Mouse (Mus musculus): ENCODE results near the gene Cldn9. TPM values are rescaled to one million over a fixed set of nuclear protein-coding genes. Genes with fewer than 3 reads are reported as not detected.

Cldn9 gene
- total RNA-seq (2023) = not detected in 4 replicates

DNA sequence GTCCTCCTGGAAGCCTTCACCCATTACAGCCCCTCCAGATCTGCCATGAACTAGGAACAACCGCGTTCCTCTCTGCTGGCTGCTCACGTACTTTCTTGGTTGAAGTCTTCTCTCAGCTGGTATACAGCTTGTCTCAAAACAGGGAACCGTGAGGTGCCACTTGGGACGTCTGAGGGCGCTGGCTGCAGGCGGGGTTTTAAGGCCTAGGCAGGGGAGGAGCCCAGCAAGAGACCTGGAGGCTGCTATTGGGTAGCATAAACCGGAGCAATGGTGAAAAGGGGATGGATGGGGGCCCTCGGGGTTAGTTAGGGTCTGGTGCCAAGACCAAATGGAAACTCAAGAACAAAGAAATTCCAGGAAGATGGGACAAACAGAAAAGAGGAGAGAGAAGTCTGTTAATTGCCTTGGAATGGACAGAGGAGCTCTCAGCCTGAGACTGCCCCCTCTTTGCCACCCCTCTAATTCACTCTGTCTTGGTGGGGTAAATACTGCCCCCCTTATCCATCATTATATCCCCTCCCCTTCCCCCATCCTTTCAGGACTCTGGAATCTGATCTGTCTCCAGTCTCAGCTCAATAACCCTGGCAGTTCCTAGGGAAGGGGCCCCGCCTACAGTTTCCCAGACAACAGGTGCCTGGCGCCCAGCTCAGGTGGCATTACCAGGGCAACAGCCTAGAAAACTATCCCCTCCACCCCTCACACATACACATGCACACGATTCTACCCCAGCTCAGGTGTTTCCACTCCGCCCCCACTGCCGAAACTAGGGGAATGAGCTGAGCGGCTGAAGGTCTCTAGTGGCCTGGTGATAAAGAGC is at the start of gene Cldn9:
TSS of gene Cldn9 (minus strand) at position 171 of the 817 bp plus-strand sequence.

DNA sequence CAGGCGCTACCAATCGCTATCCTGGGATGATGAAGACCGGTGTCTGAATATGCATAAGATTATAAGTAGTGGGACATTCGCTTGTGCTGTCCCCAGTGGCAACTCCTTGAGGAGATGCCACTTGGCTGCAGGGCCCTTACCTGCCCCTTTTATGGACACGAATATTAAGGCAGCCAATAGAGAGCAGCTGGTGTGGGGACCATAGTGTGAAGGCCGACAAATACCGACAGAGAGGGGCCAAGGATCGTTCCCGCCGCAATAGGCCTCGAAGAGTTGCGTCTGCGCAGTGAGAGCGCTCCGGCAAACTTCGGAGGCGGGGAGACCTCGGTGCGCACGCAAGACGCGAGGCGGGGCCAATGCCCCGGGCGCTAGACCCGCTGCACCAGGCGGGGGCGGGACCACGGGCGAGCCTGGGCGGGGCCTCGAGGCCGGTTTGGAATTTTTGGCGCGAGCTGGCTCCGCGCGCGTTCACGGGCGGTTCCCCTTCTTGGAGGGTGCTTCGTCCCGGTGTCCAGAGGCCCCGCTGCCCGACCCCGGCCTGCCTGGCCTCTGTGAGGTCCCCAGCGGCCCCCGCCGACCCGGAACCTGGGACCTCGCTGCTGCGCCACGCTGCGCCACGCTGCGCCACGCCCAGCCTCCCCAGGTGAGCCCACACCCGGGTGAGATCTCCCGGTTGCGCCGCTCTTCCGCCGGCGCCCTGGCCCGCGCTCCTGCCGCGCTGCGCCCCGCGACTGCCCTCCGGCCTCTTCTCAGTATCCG is 42.4 kb upstream of the Cldn9 start, which contains the start of gene Pkmyt1:
TSS of gene Pkmyt1 (plus strand) at position 338 of the 759 bp plus-strand sequence.

DNA sequence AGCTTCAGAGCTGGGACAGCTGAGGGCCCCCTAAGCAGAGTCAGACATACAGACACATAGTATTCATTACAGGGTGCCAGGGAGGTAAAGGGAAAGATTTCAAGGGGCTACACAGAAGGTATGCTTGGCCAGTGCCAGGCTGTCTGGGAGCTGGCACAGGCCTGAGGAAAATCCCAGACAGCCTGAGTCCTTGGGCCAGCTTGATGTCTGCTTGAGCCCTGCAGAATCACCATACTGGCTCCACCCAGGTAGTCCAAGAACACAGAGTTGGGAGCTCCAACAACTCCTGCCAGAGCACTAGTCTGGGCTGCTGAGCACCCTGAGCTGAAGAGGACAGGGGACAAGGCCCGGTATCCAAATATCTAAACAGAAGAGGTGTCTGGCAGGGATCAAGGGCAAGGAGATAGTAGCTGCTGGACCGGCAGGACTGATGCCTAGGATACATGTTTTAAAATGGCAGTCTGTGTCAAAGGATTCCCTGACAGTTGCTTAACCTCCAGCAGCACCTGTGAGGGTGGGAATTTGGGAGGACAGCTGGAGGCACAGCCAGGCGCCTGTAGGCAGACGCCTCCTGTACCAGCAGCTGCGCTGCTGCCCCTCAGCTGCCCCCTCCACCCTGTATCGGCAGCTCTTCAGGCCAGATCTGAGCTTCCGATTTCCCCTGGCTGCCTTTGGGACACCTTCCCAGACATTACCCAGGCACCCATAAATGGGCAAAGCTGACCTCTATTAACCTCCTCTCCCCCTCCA is 38.7 kb upstream of the Cldn9 start, which contains the start of gene 1520401A03Rik:
TSS of gene 1520401A03Rik (minus strand) at position 408 of the 750 bp plus-strand sequence.

DNA sequence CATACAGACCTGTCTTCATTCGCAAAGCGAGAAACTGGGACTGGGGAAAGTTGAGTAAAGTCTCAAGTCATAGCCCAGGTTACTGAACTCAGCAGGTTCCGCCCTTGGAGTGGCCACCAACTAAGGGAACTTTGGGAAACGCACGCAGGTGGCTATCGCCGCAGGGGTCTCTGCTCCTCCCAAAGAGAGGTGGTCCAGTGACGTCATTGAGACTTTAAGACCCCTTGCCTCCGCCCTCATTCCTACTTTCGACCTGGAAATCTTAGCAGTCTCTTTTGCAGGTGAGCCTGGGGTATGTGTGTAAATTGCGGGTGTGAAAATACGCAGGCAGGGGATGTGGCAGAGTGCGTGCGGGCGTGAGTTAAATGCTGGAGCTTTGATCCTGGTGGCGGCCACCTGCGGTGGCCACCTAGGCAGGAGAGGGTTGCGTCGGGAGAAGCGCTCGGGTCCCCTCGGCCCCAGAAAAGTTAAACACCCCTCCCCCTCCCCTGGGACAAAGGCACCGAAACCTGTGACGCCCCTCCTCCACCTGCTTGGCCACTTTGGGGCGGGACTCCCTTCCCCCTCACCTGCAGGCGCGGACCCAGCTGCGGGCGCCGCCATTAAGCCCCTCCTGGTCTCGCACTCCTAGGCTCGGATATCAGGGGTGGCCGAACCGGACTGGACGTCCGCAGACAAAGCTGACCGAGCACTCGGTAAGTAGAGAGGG is 4.5 kb downstream of the Cldn9 start, which contains the start of gene Cldn6:
TSS of gene Cldn6 (plus strand) at position 123 of the 709 bp plus-strand sequence.

DNA sequence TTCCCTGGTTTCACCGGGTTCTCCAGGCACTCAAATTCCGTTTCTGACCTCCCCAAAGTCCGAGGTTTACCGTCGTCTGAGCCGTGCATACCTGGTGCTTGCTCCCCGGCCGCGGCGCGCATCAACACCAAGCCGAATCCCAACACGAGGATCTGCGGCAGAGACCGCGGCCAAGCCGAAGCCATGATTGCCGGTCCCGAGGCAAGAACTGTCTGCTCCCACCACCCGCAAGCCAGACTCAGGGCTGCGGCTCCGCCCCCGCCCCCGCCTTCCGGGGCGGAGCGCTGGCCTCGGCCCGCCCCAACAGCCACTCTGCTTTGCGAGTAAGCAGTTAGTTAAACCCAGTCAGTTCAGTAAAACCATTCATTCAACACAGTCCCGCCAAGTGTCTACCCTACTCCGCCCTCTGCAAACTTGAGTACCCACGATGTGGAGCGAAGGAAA is 6.6 kb downstream of the Cldn9 start, which contains the start of gene Tnfrsf12a:
TSS of gene Tnfrsf12a (minus strand) at position 233 of the 444 bp plus-strand sequence.

DNA sequence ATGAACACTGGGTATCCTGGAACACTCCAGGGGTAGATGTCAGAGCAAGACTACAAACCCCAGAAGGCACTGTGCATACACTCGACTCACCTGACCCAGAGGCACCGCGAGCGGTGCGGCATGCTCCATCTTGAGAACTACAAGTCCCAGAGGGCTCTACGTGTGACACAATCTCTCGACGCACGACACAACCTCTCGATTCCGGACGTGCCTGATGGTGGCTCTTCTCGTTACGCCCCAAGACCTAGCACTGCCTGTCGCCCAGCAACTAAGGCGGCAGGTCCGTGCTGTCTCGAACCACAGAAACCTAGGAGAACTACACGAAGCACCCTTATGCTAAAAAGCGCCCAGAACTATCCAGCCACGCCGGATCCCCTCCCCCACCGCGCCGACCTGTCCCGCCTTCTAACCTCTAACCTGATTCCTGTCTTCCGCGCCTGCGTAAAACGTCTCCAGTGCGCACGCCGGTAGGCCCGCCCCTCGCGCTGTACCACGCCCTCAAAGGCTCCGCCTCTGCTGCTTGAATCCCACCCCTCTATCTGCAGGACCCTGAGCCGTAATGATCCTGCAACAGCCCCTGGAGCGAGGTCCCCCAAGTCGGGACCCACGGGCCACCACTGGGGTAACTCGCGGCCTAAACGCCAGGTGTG is 10.3 kb downstream of the Cldn9 start, which contains the start of the genes Hcfc1r1 and Thoc6:
TSS of gene Hcfc1r1 (plus strand) at position 173 of the 650 bp plus-strand sequence.
TSS of gene Thoc6 (minus strand) at position 459 of the 650 bp plus-strand sequence.

DNA sequence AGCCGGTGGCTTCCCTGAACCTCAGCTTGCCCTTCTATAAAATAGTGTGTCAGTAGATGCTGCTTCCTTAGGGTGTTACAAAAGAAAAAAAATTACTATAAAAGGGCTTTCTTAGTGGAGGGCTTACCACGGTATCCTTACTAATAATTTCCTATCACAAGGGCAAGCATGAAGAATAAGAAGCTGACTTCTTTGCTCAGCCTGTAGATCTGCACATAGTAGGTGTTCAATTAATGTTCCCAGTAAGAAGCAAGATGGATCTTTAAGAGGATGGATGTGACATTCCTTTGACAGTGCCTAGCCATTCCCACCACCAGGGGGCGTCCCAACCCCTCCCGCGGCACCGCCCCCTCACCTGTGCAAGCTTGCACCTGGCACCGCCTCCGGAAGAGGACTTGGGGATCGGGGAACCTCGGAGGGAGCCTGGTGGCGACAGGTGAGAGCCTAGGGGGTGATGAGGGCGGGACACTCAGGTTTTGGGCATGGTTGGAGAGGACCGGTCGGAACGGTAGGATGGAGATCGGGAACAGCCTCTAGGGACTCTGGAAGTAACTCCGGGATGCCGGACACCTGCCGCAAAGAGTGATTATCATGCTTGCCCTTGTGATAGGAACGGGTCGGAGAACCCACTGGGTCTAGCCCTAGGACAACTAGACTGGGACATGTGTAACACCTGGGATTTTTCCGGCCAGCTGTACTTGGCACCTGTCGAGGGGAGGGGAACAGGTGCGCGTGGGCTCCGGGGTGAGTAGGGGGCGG is 23.5 kb downstream of the Cldn9 start, which contains the start of gene Bicdl2:
TSS of gene Bicdl2 (plus strand) at position 390 of the 759 bp plus-strand sequence.

DNA sequence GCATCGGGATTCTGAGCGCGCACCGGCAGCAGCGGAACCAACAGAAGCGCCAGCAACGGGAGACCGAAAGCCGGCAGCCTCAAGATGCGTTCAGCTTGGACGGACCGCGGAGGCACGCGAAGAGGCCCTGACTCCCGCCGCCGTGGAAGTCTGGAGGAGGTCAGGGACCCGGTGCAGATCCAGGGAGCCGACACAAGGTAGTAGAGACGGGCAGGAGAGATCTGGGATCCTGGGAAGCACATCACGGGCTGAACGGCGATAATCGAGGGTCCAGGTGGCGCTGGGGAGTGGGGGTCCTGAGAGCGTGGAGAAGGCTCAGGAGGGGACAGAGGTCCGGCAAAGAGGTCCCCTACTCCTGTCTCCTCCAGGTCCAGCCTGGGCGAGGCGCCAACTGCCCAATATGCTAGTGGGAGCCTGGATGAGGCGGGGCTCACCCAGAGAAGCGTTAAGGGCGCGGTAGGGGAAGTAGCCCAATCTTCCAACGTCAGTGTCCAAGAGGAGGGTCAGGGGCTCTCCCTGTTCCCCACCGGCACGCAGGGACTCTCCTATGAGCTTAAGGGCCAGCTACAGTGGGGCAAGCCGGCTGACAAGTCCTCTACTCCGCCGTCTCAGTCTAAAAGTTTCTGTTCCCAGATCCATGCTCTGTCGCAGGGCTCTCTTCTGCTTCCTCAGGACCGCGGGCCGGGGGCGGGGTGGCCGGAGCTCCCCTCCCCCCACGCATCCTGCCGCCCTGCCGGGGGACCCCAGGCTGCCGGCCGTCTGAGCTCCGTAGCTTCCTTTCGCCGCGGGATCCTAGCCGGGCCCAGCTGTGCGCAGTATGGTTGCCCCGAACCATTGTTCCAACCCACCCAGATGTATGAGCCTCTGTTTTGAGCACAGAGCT is 39.0 kb downstream of the Cldn9 start, which contains the start of gene Mmp25:
TSS of gene Mmp25 (minus strand) at position 665 of the 883 bp plus-strand sequence.

Other genes starting within 250 kb of the Cldn9 start
- gene Vmn2r117, start 204.3 kb downstream of the Cldn9 start, total RNA-seq (2023) = not detected in 4 replicates
- 7.5 to 8.8 TPM (median 8.1 TPM) in 4 replicates for gene Zfp213, start 119.8 kb downstream of the Cldn9 start, total RNA-seq (2023)
- not detected in 4 replicates for gene Zfp13, start 84.5 kb downstream of the Cldn9 start, total RNA-seq (2023)
- not detected in 4 replicates for gene Zscan10, start 83.2 kb downstream of the Cldn9 start, total RNA-seq (2023)
- 0.12 to 0.16 TPM in 2 of 4 replicates, not detected in the others for gene Mmp25, start 38.7 kb downstream of the Cldn9 start, total RNA-seq (2023)
- 0.36 TPM in 1 of 4 replicates, not detected in the others for gene Bicdl2, start 23.5 kb downstream of the Cldn9 start, total RNA-seq (2023)
- 38.2 to 46.6 TPM (median 40.7 TPM) in 4 replicates for gene Hcfc1r1, start 10.4 kb downstream of the Cldn9 start, total RNA-seq (2023)
- 23.1 to 32.2 TPM (median 25.4 TPM) in 4 replicates for gene Thoc6, start 10.1 kb downstream of the Cldn9 start, total RNA-seq (2023)
- 14.4 to 18.6 TPM (median 16.4 TPM) in 4 replicates for gene Tnfrsf12a, start 6.6 kb downstream of the Cldn9 start, total RNA-seq (2023)
- not detected in 4 replicates for gene Cldn6, start 4.8 kb downstream of the Cldn9 start, total RNA-seq (2023)
- not detected in 4 replicates for gene 1520401A03Rik, start 38.8 kb upstream of the Cldn9 start, total RNA-seq (2023)
- gene Pkmyt1, start 42.3 kb upstream of the Cldn9 start, total RNA-seq (2023) = 35.2 to 41.8 TPM (median 38.7 TPM) in 4 replicates
- 0.52 to 2.1 TPM (median 1.5 TPM) in 4 replicates for gene Paqr4, start 56.8 kb upstream of the Cldn9 start, total RNA-seq (2023)
- gene Kremen2, start 61.8 kb upstream of the Cldn9 start, total RNA-seq (2023) = 0.37 TPM in 1 of 4 replicates, not detected in the others
- 26.3 to 31.2 TPM (median 27.9 TPM) in 4 replicates for gene Flywch1, start 87.6 kb upstream of the Cldn9 start, total RNA-seq (2023)
- gene Flywch2, start 102.1 kb upstream of the Cldn9 start, total RNA-seq (2023) = not detected in 4 replicates
- gene Srrm2, start 106.5 kb upstream of the Cldn9 start, total RNA-seq (2023) = 1,370 to 1,448 TPM (median 1,386 TPM) in 4 replicates
- gene Elob, start 145.1 kb upstream of the Cldn9 start, total RNA-seq (2023) = 153 to 167 TPM (median 160 TPM) in 4 replicates
- gene Prss33, start 152.0 kb upstream of the Cldn9 start, total RNA-seq (2023) = not detected in 4 replicates
- gene Prss32, start 159.8 kb upstream of the Cldn9 start, total RNA-seq (2023) = not detected in 4 replicates
- gene Prss41, start 160.1 kb upstream of the Cldn9 start, total RNA-seq (2023) = 0.64 to 0.75 TPM (median 0.66 TPM) in 3 of 4 replicates, not detected in the other
- gene Prss21, start 184.0 kb upstream of the Cldn9 start, total RNA-seq (2023) = not detected in 4 replicates
- gene Dcpp1, start 196.8 kb upstream of the Cldn9 start, total RNA-seq (2023) = not detected in 4 replicates
- not detected in 4 replicates for gene Dcpp2, start 196.9 kb upstream of the Cldn9 start, total RNA-seq (2023)
- gene Dcpp3, start 233.4 kb upstream of the Cldn9 start, total RNA-seq (2023) = not detected in 4 replicates

Measured in B cell, adult 62 days (primary cell).